Mouse (Mus musculus) MEL (cell line): Measurements from ENCODE around the gene Sgcd. TPM values are rescaled to one million over a fixed set of nuclear protein-coding genes. Genes with fewer than 3 reads are reported as not detected.
A peak's percentile ranks its signal among the peaks of the same experiment; 100 is the strongest.

Source experiments
- DNase-seq: peaks from one replicate; pipeline ENCODE4 v3.0.0; 2011; ENCODE audit warnings: low read depth, low spot score
- H3K27ac ChIP-seq: 2 replicates; pipeline ENCODE4 v1.5.1; 2012; ENCODE audit warnings: low read depth, mild to moderate bottlenecking, control low read depth, low read length, moderate library complexity; ENCODE audit not compliant: control insufficient read depth
- H3K27me3 ChIP-seq, 2 experiments: fragments of 150-350 bp in 1 of 2; sonication (generic) in 1 of 2; 2 replicates each; pipeline ENCODE4 v1.6.1; 2012; ENCODE audit warnings: low read length in 2 of 2, mild to moderate bottlenecking in 2 of 2, improper control_type of control experiment in 1 of 2, moderate library complexity in 1 of 2; ENCODE audit not compliant: insufficient read depth in 2 of 2, control insufficient read depth in 1 of 2
- H3K36me3 ChIP-seq, 2 experiments: 2 replicates each; pipeline ENCODE4 v1.6.1; 2012 to 2014; ENCODE audit warnings: low read length in 2 of 2, improper control_type of control experiment in 1 of 2, inconsistent platforms in 1 of 2, mild to moderate bottlenecking in 1 of 2; ENCODE audit not compliant: insufficient read depth in 2 of 2, control insufficient read depth in 1 of 2
- H3K4me1 ChIP-seq, 2 experiments: fragments of 150-350 bp in 1 of 2; sonication (generic) in 1 of 2; 2 replicates each; pipeline ENCODE4 v1.6.1; 2012; ENCODE audit warnings: low read length in 2 of 2, improper control_type of control experiment in 1 of 2, mild to moderate bottlenecking in 1 of 2; ENCODE audit not compliant: insufficient read depth in 2 of 2, control insufficient read depth in 1 of 2
- H3K4me3 ChIP-seq, 2 experiments: fragments of 150-350 bp in 1 of 2; sonication (generic) in 1 of 2; 2 replicates each; pipeline ENCODE4 v1.5.1; 2012; ENCODE audit warnings: low read depth in 2 of 2, low read length in 2 of 2, mild to moderate bottlenecking in 2 of 2, moderate library complexity in 2 of 2, control low read depth in 1 of 2, improper control_type of control experiment in 1 of 2; ENCODE audit not compliant: control insufficient read depth in 1 of 2, insufficient read depth in 1 of 2
- H3K79me2 ChIP-seq: 2 replicates; pipeline ENCODE4 v1.6.1; 2012; ENCODE audit warnings: mild to moderate bottlenecking, low read length, moderate library complexity; ENCODE audit not compliant: control insufficient read depth, poor library complexity, insufficient read depth
- H3K9ac ChIP-seq: 2 replicates; pipeline ENCODE4 v1.6.1; 2012; ENCODE audit warnings: low read depth, mild to moderate bottlenecking, control low read depth, low read length, moderate library complexity; ENCODE audit not compliant: control insufficient read depth, poor library complexity, severe bottlenecking
- H3K9me3 ChIP-seq: fragments of 150-350 bp; sonication (generic); replicated peaks from 2 replicates; pipeline ENCODE4 v1.6.1; 2012; ENCODE audit warnings: mild to moderate bottlenecking, low read length, improper control_type of control experiment, moderate library complexity; ENCODE audit not compliant: insufficient read depth
- BHLHE40 ChIP-seq: IDR thresholded peaks from 2 replicates; pipeline ENCODE4 v1.6.1; 2012; ENCODE audit warnings: low read depth, mild to moderate bottlenecking, inconsistent platforms, low read length, improper control_type of control experiment, borderline replicate concordance
- CHD1 ChIP-seq: IDR thresholded peaks from 2 replicates; pipeline ENCODE4 v1.6.1; 2012; ENCODE audit warnings: low read depth, mild to moderate bottlenecking, inconsistent platforms, low read length, improper control_type of control experiment
- CTCF ChIP-seq, 3 experiments: IDR thresholded peaks in 2 of 3; conservative IDR thresholded peaks in 1 of 3; 2 replicates each; pipeline ENCODE4 v1.5.1; 2011 to 2012; ENCODE audit warnings: low read length in 3 of 3, low read depth in 2 of 3, mild to moderate bottlenecking in 2 of 3, improper control_type of control experiment in 1 of 3, inconsistent platforms in 1 of 3, mixed read lengths in 1 of 3, moderate library complexity in 1 of 3; ENCODE audit not compliant: control insufficient read depth in 1 of 3, insufficient read depth in 1 of 3, poor library complexity in 1 of 3, severe bottlenecking in 1 of 3
- ELF1 ChIP-seq: IDR thresholded peaks from 2 replicates; pipeline ENCODE4 v1.6.1; 2014; ENCODE audit warnings: low read depth, mild to moderate bottlenecking, inconsistent platforms, low read length, improper control_type of control experiment, moderate library complexity
- EP300 ChIP-seq, 2 experiments: IDR thresholded peaks; 2 replicates each; pipeline ENCODE4 v1.6.1; 2011; ENCODE audit warnings: improper control_type of control experiment in 2 of 2, low read length in 2 of 2, low read depth in 1 of 2, mild to moderate bottlenecking in 1 of 2
- GABPA ChIP-seq: IDR thresholded peaks from 2 replicates; pipeline ENCODE4 v1.6.1; 2012; ENCODE audit warnings: low read depth, mild to moderate bottlenecking, inconsistent platforms, low read length, improper control_type of control experiment, moderate library complexity
- MAFK ChIP-seq: IDR thresholded peaks from 2 replicates; pipeline ENCODE4 v1.6.1; 2011; ENCODE audit warnings: low read depth, mild to moderate bottlenecking, low read length, improper control_type of control experiment, borderline replicate concordance
- MYC ChIP-seq: IDR thresholded peaks from 2 replicates; pipeline ENCODE4 v1.6.1; 2011; ENCODE audit warnings: low read depth, mild to moderate bottlenecking, low read length, improper control_type of control experiment, moderate library complexity
- POLR2A ChIP-seq, 2 experiments: IDR thresholded peaks; 2 replicates each; pipeline ENCODE4 v1.6.1; 2011 to 2012; ENCODE audit warnings: low read length in 2 of 2, mild to moderate bottlenecking in 2 of 2, control low read depth in 1 of 2, improper control_type of control experiment in 1 of 2, low read depth in 1 of 2, moderate library complexity in 1 of 2; ENCODE audit not compliant: control insufficient read depth in 1 of 2, insufficient read depth in 1 of 2, poor library complexity in 1 of 2
- POLR2AphosphoS5 ChIP-seq: IDR thresholded peaks from 2 replicates; pipeline ENCODE4 v1.6.1; 2012; ENCODE audit warnings: low read depth, borderline replicate concordance, mild to moderate bottlenecking, inconsistent platforms, low read length, moderate library complexity, mixed read lengths
- RAD21 ChIP-seq: IDR thresholded peaks from 2 replicates; pipeline ENCODE4 v1.6.1; 2011; ENCODE audit warnings: mild to moderate bottlenecking, low read depth, low read length, improper control_type of control experiment
- RCOR1 ChIP-seq: IDR thresholded peaks from 2 replicates; pipeline ENCODE4 v1.6.1; 2012; ENCODE audit warnings: low read depth, mild to moderate bottlenecking, inconsistent platforms, low read length, improper control_type of control experiment
- SIN3A ChIP-seq: IDR thresholded peaks from 2 replicates; pipeline ENCODE4 v1.6.1; 2012; ENCODE audit warnings: low read length, improper control_type of control experiment, inconsistent platforms
- TAL1 ChIP-seq: IDR thresholded peaks from 2 replicates; pipeline ENCODE4 v1.6.1; 2012; ENCODE audit warnings: mild to moderate bottlenecking, inconsistent platforms, low read length, moderate library complexity, mixed read lengths
- TBP ChIP-seq: IDR thresholded peaks from 2 replicates; pipeline ENCODE4 v1.8.0; 2011; ENCODE audit warnings: low read depth, low read length, improper control_type of control experiment
- UBTF ChIP-seq: IDR thresholded peaks from 2 replicates; pipeline ENCODE4 v1.6.1; 2012; ENCODE audit warnings: low read depth, mild to moderate bottlenecking, inconsistent platforms, low read length, improper control_type of control experiment, moderate library complexity, borderline replicate concordance; ENCODE audit not compliant: insufficient read depth
- USF1 ChIP-seq: IDR thresholded peaks from 2 replicates; pipeline ENCODE4 v1.6.1; 2014; ENCODE audit warnings: low read depth, mild to moderate bottlenecking, inconsistent platforms, low read length, improper control_type of control experiment, moderate library complexity
- ZC3H11A ChIP-seq: IDR thresholded peaks from 2 replicates; pipeline ENCODE4 v1.6.1; 2012; ENCODE audit warnings: low read depth, mild to moderate bottlenecking, inconsistent platforms, low read length, improper control_type of control experiment
- ZKSCAN1 ChIP-seq: IDR thresholded peaks from 2 replicates; pipeline ENCODE4 v1.6.1; 2012; ENCODE audit warnings: low read depth, mild to moderate bottlenecking, inconsistent platforms, low read length, improper control_type of control experiment, moderate library complexity
- ZNF384 ChIP-seq: IDR thresholded peaks from 2 replicates; pipeline ENCODE4 v1.6.1; 2012; ENCODE audit warnings: low read depth, mild to moderate bottlenecking, inconsistent platforms, low read length, improper control_type of control experiment
- polyA plus RNA-seq, 2 experiments: library from polyadenylated mRNA; stranded (reverse) in 1 of 2; unstranded in 1 of 2; fragments of >175 nt in 1 of 2; fragments of >200 nt in 1 of 2; gene quantifications; 2 replicates each; pipeline versions ENCODE4 v1.2.1 to v1.2.4; 2012; ENCODE audit warnings: low replicate concordance in 2 of 2, low read depth in 1 of 2; ENCODE audit not compliant: insufficient read length in 2 of 2, insufficient read depth in 1 of 2, missing spikeins in 1 of 2
- total RNA-seq: library from RNA; depleted of rRNA; stranded (reverse); fragments of 300-350 nt; gene quantifications from 2 replicates; pipeline ENCODE4 v1.2.3, GENCODE M21; 2012

The Sgcd gene
- total and polyA plus RNA-seq, 3 experiments = not detected

- no peaks in the 10 kb centered on the region for H3K4me1 ChIP-seq
- no peak for DNase-seq
Observed at GRCm38 (mm10) chr11:47890315-47890714, 98.5 kb downstream of the Sgcd start.

GRCm38 (mm10) chr11:47885310-47885709 is 103.5 kb downstream of the Sgcd start:
- H3K27ac ChIP-seq = no peak overlapping the region
- TF ChIP-seq ZC3H11A (no peak), UBTF (no peak), CHD1 (no peak), CTCF (IDR thresholded peaks at IDR 0.05 in 2 of 3, conservative IDR thresholded peaks at IDR 0.05 in 1 of 3; ENCODE audit: control insufficient read depth in 1 of 3, insufficient read depth in 1 of 3, low read depth in 2 of 3, low read length in 3 of 3, poor library complexity in 1 of 3, severe bottlenecking in 1 of 3) (no peak), EP300 (IDR thresholded peaks at IDR 0.05; ENCODE audit: low read depth in 1 of 2, low read length in 2 of 2) (no peak), POLR2AphosphoS5 (0 out of 2 replicates have a peak, but pooled peaks have one; percentile 25), USF1 (no peak)
- H3K27me3 ChIP-seq = no peaks in the 10 kb centered on the region
- DNase-seq = no peak
- H3K4me3 ChIP-seq = no peak overlapping the region
- no peak overlapping the region for H3K9ac ChIP-seq
- H3K36me3 ChIP-seq = no peaks in the 10 kb centered on the region
- H3K9me3 ChIP-seq = no peaks in the 10 kb centered on the region
- H3K79me2 ChIP-seq = no peaks in the 10 kb centered on the region
- H3K4me1 ChIP-seq = no peaks in the 10 kb centered on the region

More at GRCm38 (mm10) chr11:47890315-47890714, 98.5 kb downstream of the Sgcd start:
- Histone ChIP-seq H3K36me3 (no peaks in the 10 kb centered on the region), H3K27ac (no peak overlapping the region), H3K9me3 (no peaks in the 10 kb centered on the region), H3K4me3 (no peak overlapping the region), H3K79me2 (no peaks in the 10 kb centered on the region), H3K9ac (no peak overlapping the region), H3K27me3 (no peaks in the 10 kb centered on the region)
- TF ChIP-seq RAD21 = peak; percentile 21
- TF ChIP-seq ZNF384 = no peak
- TF ChIP-seq CTCF (IDR thresholded peaks at IDR 0.05 in 2 of 3, conservative IDR thresholded peaks at IDR 0.05 in 1 of 3; ENCODE audit: control insufficient read depth in 1 of 3, insufficient read depth in 1 of 3, low read depth in 2 of 3, low read length in 3 of 3, poor library complexity in 1 of 3, severe bottlenecking in 1 of 3) = peak in 2 of 3 experiments; percentile 21 to 35; a peak in 3 of 6 replicates
- TF ChIP-seq, all 39 proteins: peak for 2

- H3K4me1 ChIP-seq = no peaks in the 10 kb centered on the region
- H3K9ac ChIP-seq = no peak overlapping the region
- H3K27me3 ChIP-seq = no peaks in the 10 kb centered on the region
- DNase-seq = no peak
- H3K27ac ChIP-seq = no peak overlapping the region
- H3K4me3 ChIP-seq = no peak overlapping the region
- no peaks in the 10 kb centered on the region for H3K79me2 ChIP-seq
- H3K36me3 ChIP-seq = no peaks in the 10 kb centered on the region
- no peaks in the 10 kb centered on the region for H3K9me3 ChIP-seq
- no peak for TF ChIP-seq MAFK
- no peak for TF ChIP-seq ZKSCAN1
- TF ChIP-seq CTCF (IDR thresholded peaks at IDR 0.05 in 2 of 3, conservative IDR thresholded peaks at IDR 0.05 in 1 of 3; ENCODE audit: control insufficient read depth in 1 of 3, insufficient read depth in 1 of 3, low read depth in 2 of 3, low read length in 3 of 3, poor library complexity in 1 of 3, severe bottlenecking in 1 of 3) = no peak
- TF ChIP-seq CHD1 = no peak
- TF ChIP-seq POLR2A (IDR thresholded peaks at IDR 0.05; ENCODE audit: control insufficient read depth in 1 of 2, insufficient read depth in 1 of 2, low read depth in 1 of 2, low read length in 2 of 2, poor library complexity in 1 of 2) = no peak
- no peak for TF ChIP-seq POLR2AphosphoS5
- no peak for TF ChIP-seq ZNF384
- TF ChIP-seq SIN3A = no peak
- no peak for TF ChIP-seq TBP
- no peak for TF ChIP-seq RCOR1
- TF ChIP-seq MYC = no peak
- TF ChIP-seq ELF1 = no peak
- no peak for TF ChIP-seq BHLHE40
- TF ChIP-seq GABPA = no peak
- no peak for TF ChIP-seq TAL1
Observed at GRCm38 (mm10) chr11:47883545-47883944, 105.2 kb downstream of the Sgcd start.
